Mouse (Mus musculus) lung, postnatal 14 days (tissue): ENCODE data around the gene Tcf15.

Source experiments
- DNase-seq: peaks from one replicate; pipeline ENCODE4 v3.0.0; 2021

The Tcf15 gene

GRCm38 (mm10) chr2:152143279-152144157, at the start of gene Tcf15:
Tcf15 (plus strand) TSS chr2:152143561.
- DNase-seq: peak; percentile 57

DNA sequence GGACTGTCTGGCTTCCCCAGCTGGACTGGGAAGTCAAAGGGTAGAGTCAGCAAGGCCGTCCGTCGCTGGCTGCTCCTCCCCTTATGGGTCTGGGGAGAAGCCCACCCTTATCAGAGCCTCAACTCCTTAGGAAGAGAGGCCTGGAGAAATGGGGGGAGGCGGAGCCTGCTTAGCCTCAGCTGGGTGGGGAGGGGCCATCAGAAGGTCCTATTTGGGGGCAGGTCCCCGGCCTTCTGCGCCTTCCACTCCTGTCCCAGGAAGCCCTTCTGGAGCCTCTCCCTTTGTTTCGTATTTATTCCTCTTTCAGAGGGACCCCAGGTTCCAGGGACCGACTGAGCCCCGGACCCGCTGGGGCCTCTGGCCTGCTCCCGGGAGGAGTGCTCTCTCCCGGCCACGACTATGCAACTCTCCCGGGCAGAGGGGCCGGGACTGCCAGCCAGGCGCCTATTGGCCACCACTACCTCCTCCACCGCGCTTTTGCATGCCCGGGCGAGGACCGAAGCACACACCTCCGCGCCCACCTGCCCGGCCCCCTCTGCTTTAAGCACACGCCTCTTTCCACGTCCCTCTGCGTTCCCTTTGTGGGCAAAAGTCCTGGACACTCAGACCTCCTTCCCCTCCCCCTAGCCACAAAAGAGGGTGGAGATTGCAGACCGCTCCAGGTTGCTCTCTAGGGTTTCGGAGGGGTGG, 48.4 kb upstream of the Tcf15 start:
- DNase-seq: no peak

DNA sequence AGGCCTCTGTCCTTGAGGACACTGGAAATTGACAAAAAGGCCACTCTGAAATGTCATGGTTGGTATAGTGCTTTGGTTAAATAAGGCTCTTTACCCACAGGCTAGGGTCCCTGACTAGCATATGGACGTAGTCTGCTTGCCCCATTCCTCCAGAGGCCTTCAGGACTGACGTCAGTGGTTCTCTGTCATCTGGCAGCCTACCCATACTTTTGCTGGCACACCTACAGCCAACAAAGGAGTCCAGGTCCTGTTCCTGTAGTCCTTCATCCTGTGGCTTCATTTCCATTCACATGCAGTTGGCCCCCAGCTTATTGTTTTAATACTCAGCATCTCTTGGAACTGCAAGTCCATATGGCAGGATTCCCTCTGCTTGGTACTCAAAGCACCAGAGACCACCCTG, 46.4 kb upstream of the Tcf15 start:
- DNase-seq: no peak

GRCm38 (mm10) chr2:152097916-152098315, 45.4 kb upstream of the Tcf15 start:
- DNase-seq: no peak

DNA sequence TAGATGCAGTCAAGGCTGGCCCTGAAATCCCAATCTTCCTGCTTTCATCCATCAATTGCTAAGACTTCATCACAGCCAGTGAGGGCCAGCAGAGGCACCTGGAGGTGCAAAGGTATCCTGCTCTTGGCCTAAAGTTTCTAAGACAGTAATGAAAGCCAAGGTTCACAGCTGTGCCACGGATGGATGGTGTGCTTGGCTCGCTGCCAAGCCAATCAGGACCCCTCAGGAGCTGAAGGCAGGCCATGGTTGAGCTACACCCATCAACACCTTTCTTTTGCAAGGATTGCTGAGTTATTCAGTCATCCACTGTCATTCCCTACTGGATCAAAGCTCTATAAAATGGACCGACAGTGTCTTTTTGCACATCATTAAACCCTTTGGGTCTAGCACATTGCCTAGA, 43.8 kb upstream of the Tcf15 start:
- no peak for DNase-seq

DNA sequence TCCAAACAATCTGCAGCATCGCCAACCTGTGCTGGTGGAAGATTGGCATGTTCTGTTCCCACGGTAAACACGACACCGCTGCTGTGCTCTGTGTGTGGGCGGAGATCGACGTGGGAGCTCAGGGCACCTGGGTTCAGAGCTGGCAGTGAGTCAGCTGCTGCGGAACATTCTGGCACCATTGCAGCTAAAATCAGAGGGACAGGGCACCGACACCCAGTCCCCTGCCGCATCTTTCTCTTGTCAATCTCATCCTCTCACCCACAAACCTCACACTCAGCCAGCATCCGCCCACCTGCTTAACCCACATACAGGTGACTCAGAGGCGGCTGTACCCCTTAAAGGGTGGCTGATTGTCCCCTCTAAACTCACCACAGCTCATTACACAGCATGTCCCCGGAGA, 41.6 kb upstream of the Tcf15 start:
- DNase-seq: no peak

DNA sequence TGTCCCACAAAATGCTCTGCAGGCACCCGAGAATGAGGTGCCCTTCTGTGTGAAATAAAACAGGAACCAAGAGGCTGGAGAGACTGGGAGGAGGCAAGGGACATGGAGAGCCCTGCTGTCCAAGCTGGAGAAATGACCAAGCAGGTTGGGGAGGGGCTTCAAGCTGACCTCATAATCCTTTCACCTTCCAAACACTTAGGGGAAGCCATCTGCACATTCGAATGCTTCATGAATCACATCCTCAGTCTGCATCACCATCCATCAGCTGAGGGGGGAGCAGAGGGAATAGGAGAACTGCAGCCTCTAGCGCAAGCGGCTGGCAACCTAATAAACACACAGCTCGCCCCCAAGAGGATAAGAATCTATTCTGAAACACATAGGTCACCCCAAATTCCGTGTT, 41.0 kb upstream of the Tcf15 start:
- DNase-seq: no peak

DNA sequence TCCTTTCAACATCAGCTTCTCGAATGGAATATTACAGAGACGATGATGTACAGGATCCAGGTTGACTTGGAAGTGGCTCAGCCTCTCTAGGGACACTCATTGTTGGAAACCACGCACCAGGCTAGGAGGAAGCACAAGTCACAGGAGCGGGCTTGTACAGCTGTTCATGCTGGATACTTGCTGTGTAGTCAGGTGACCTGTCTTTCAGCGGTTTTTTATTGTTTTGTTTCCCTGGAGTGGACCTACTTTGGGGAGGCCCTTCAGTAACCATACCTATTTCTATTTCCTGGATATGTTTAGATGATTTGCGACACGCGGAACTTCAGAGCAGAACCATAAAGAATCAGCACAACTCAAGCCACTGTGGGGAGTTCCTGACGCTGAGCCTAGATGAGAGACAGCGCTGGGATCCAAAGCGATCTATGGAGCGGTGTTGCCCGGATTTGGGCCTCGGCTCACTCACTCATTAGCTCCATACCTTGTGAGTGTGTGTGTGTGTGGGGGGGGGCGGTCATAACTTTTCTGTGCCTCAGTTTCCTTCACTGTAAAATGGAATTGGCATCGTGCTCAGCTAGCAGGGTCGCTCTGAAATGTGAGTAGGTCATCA, 38.5 kb upstream of the Tcf15 start:
- no peak for DNase-seq

- DNase-seq: peak; percentile 84
Measured at GRCm38 (mm10) chr2:152105318-152106224, 37.8 kb upstream of the Tcf15 start, which contains the start of gene Srxn1. Srxn1 (plus strand) TSS chr2:152105516.

GRCm38 (mm10) chr2:152106225-152106595, 37.2 kb upstream of the Tcf15 start:
- no peak for DNase-seq

- DNase-seq: no peak
Measured at GRCm38 (mm10) chr2:152106597-152106996, 36.8 kb upstream of the Tcf15 start.

DNA sequence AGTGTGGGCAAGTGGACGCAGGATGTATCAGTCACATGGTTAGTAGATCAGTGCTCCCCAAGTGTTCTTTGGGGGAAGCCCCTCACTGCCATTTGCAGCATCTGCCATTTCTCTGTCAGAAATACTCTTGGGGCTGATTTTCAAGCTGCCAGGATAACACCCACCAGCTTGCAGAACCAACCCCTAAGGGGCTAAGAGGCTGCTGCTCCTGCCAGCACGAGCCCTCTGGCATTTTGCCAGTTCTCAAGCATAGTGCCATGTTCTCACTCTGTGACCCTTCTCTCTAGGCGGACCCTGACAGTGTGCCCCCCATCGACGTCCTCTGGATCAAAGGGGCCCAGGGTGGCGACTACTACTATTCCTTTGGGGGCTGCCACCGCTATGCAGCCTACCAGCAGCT, 34.7 kb upstream of the Tcf15 start:
- no peak for DNase-seq

DNA sequence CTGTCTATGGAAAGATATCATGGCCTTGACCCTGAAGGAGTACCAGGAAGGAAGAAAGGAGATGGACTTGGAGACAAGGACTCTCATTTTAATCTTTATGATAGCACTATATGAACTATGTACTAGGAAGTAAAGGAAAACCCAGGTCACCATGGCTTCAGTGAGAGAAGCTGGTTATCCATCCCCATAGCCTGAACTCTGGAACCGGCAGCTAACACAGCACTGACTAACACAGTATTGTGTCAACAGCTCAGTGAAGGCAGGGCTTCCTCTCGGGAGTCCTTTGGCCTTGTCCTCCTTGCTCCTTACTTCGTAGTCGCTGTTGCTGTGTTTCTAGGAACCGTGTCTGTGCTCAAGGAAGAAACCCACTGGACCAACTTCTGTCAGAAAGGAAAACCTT, 34.0 kb upstream of the Tcf15 start:
- DNase-seq: no peak

DNA sequence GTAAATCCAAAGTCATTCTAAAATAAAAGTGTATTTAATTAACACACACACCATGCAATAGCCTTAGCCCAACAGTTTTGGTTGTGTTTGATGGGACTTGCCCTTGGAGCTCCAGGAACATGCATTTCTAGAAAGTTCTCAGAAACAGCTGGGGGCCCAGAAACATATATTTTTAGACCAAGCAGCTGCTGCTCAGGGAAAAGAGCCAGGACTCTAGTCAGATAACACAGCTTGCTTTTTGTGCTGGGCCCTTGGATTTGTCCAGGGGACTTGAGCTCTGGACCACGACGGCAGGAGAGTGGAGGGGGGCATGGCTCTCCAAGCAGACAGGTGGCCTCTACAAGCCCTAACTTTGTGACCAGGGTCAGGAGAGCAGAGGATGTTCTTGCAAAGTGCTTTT, 32.0 kb upstream of the Tcf15 start:
- no peak for DNase-seq

- peak; percentile 94 for DNase-seq
Measured at GRCm38 (mm10) chr2:152111920-152112319, 31.4 kb upstream of the Tcf15 start.

DNA sequence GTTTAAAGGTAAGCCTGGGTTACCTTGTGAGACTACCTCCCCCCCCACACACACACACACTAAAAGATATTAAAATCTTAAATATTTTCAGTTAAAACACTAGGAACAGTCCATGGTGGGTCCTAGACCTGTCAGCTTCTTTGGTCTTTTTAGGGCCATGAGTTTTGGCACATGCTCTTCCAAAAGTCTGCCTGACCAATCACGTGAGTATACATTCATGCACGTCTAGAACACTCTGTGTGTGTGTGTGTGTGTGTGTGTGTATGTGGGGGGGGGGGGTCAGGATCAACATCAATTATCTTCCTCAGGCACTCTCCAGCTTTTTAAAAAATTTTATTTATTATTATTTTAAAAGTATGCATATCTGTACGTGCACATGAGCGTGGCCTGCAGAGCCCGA, 30.9 kb upstream of the Tcf15 start:
- no peak for DNase-seq

DNA sequence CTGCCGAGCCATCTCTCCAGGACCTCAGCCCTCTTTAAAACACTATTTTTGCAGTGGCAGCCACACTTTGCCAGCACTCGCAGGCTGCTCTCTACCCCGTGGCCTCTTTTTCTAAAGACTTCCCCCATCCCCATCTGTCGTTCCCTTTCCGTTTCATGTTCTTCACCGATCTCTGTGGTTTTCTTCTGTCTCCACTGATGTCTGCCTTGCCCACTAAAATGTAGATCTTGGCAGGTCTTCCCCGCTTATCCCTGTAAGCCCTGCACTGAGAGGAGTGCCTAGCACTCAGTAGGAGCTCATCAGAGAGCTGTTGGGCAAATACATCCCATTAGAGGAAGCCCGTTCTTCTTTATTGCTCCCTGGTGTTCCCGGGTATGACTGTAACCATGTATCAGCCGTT, 30.4 kb upstream of the Tcf15 start:
- no peak for DNase-seq

DNA sequence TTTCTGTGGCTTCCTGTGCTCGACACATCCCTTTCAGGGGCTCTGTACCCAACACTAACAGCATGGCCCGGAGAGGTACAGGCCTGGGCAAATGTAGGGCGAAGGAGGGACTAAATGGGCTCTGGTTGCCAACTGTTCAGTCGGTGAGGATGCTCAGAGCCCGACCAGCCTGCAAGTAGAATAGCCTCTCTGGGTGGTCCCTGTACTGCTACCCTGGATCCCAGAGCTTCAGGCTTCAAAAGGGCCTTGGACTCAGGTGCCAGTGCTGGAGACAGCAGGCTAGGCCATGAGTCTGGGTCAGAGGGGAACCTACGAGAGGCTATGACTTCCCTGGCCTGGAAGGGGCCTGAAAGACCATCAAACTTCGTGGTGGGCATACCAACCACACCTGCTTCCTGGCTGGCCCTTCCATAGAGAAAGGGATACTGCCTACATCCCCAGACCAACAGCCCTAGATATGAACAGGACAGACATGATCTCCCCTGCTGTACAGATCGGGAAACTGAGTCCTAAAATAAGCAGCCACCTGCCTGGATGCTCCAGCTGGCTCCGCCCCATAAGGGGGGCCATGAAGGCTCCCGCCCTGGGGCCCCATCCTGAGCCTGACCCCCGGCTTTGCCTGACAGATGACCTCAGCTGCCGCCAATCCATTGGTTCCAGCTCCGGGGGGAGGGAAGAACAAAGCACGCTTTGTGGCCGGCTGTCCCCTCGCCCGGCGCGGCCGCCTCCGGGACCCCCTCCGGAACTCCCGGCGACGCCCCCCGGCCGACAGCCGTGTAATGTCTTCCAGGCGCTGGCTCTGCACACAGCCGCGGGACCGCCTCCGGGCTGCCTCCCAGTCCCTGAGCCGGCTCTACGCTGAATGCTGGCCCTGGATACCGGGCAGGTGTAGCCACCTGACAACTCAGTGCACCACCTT, 29.0 kb upstream of the Tcf15 start:
- no peak for DNase-seq

DNA sequence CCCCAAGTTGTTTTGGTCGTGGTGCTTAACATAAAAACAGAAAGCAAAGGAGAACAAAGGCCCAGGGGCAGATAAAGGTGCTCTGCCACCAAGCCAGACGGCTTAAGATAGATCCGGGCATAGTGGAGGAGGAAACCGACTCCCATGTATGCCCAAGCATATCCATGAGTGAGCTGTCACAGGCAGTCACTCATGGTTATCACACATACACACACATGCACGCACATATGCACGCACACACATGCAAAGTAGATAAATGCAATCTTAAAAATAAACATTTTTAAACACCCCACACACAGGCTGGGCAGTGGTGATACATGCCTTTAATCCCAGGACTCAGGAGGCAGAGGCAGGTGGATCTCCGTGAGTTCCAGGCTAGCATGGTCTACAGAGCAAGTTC, 25.7 kb upstream of the Tcf15 start:
- no peak for DNase-seq

DNA sequence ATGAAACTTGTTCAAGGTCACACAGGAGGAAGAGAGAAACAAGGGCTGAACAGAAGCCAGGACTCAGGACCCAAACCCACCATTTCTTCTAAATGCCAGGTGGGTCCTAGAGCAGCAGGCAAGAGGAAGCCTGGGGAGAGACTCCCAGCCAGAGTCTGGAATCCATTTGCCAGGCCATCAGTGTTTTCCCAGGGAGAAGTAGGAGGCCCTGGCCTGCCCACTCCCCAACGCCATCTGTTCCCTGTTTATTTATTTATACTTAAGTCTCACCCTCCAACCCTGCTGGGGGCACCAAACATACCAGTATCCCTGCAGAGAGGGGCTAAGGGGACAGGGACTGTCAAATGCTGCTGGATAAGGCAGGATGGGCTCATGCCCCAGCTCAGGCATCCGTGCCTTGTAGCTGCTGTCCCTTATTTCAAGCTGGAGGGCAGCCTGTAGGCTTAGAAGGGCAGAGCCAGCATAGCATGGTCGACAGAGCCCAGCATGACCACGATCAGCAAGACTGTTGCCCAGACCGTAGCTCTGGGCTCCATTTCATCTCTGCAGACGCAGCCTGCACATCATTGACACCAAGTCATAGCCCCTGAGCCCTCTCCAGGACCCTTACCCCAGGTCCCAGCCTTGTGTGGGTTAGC, 24.0 kb upstream of the Tcf15 start:
- DNase-seq: no peak

- no peak for DNase-seq
Measured at GRCm38 (mm10) chr2:152122896-152123295, 20.5 kb upstream of the Tcf15 start.
